Mouse (Mus musculus) heart, adult 18-20 months (tissue): Measurements from ENCODE around the gene Them7. TPM values are rescaled to one million over a fixed set of nuclear protein-coding genes. Genes with fewer than 3 reads are reported as not detected.
A peak's percentile ranks its signal among the peaks of the same experiment; 100 is the strongest.

Experiments used
- DNase-seq, 2 experiments: peaks; one replicate each; pipeline ENCODE4 v3.0.0; 2021 to 2022; ENCODE audit warnings: mixed read lengths in 1 of 2
- total RNA-seq, 2 experiments: library from RNA; stranded (reverse); gene quantifications; 2 replicates each; pipeline ENCODE4 v1.2.3; 2021

The Them7 gene
- total RNA-seq, 2 experiments from 2014 or later, result 2.0 to 3.3 TPM

DNA sequence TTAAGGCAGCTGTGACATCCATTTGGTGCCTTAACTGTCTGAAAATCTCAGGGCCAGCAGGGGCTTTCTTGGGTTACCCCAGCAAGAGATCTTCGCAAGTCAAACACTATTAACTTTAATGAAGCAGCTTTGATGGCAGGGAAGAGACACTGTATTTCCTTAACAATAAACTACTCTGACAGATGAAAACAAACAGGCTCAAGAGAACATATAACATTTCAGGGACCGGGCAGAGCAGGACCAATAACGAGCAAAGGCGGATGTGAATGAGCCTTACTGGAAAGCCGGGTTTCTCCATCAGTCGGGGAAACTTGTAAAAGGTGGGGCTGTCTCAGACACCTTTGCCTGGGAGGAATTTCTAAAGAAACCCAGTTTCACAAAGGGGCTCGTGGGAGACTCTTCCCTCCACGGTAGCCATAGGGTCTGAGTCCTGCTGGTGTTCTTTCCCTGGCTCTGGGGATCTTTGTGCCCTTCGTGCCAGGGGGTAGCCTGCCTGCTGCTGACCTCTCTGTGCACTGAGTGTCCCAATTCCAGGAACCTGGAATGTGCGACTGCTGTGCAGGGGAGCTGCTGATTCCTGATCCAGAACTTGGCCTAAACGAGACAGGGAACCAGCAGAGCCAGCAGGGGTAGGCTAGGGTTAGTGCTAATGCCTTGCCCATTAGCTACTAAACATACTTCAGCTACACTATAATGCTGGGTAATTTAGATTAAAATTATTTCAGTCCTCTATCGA, 11.4 kb downstream of the Them7 start:
- no peak for DNase-seq

DNA sequence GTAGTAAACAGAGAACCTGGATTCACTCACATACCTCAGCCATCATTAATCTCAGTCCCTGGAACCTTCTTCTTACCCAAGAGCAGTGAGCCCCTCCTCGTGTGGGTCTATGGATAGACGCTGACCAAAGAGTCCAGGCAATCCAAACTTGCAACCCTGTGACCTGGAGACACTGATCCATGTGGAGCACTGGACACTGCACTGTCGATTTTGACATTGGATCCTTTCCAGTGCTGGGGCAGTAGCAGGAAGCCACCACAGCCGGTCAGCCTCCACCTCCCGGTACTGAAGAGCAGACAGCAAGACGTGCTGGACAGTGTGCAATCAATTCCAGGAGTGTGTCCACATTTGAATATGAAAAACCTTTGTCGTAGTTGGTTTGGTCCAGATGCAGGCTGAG, 13.3 kb downstream of the Them7 start:
- no peak for DNase-seq

DNA sequence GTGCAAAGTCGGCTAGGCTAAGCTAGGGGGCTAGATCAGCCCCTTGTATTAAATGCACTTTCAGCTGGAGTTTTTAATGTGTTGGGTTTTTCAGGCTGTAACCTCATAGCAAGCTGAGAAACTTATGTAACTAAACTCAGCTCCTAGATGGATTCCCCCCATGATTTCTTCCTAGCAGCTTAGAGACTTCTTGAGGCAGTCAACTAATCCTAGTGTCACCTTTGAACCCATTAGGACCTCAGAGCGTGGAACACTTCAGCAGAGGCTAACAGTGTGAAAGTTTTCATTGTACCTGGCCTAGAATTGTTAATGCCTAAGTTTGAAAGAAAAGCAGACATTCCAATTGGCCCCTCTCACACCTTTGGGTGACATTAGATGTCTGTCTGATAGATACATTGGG, 13.7 kb downstream of the Them7 start:
- no peak for DNase-seq

DNA sequence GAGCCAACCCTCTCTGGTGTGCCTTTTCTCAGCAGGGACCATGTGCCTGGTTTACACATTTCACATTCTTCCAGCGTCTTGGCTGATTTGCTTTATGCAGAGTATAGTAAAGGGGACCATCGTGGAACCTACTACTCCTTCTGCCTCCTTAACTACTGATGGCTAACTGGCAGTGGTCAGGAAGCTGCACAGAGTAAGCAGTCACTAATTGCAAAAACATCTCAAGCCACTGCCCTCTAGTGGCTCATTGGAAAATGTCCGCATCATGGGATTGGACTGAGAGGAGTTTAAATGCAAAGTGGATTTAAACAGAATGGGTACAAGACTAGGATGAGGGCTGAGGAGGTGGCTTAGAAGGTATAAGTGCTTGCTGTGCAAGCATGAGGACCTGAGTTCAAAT, 14.7 kb downstream of the Them7 start:
- DNase-seq, result peak; percentile 9 to 39

DNA sequence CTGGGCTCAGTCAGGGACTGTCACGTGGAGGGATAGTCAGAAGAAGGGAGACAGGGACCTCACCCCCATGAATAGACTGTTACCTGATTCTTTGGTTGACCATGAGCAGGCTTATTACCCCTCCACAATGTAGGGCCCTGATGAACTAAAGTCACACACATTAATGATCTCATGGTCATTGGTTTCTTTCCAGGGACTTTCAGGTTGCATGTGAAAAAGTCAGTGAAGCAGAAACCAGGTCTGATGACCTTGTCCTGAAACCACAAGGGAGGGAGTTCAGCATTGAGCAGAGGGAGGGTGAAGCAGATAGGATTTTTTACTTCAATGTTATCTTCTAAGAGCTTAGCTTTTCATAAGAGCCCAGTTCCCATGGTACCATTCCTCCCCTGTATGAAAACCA, 16.5 kb downstream of the Them7 start:
- no peak for DNase-seq

DNA sequence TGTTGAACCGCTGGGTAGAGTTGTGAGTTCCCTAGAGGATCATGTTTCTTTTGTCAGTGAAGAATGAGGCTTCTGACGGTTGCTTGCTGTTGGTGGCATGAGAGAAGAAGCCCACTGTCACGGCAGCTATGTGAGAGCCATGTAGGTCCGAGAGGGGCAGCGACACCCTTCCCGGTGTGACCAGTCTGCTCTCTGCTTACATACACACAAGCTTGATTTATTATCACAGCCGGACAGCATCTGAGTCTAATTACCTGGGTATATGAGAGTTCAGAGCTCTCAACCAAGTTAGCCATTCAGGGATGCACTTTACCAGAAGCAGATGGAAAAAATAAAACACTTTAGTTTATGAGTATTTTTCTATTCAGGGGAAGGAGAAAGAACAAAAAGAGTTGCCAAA, 18.8 kb downstream of the Them7 start:
- no peak for DNase-seq

DNA sequence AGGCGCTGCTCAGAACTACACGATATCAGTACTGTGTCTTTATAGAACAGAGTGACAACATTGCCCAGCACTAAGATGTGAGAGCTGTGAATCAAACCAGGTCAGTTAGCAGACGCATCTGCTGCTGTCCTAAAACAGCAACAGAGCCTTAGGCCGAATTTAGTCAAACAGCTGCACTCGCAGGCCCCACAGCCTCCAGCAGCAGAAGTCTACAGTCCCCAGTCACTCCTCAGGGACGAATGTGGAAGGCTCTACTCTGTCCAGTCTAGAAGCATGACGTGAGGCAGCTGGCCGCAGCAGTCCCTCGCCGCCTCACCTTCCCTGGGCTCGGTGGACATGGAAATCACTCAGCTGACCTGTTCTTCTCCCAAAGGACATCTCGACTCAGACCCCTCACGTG, 20.6 kb downstream of the Them7 start:
- DNase-seq, result no peak

DNA sequence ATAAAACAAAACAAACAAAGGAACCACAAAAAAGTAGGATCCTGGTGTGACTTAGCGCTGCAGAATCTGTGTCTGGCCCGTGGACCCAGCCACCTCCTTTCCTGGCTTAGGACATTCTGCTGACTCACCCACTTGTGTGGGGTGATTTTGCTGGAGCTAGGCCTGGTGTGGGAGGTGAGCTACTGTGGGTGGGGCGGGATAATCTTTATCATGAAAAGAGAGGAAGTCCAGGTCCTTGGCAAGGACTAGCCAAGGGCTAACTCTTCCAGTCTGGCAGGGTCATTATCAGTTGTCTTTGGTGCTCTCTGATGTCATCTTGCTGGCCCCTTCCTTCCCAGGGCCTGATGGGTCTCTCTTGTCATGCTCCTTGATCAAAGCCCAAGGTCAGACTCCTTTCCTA, 27.9 kb downstream of the Them7 start:
- DNase-seq, result peak; percentile 39 to 52

DNA sequence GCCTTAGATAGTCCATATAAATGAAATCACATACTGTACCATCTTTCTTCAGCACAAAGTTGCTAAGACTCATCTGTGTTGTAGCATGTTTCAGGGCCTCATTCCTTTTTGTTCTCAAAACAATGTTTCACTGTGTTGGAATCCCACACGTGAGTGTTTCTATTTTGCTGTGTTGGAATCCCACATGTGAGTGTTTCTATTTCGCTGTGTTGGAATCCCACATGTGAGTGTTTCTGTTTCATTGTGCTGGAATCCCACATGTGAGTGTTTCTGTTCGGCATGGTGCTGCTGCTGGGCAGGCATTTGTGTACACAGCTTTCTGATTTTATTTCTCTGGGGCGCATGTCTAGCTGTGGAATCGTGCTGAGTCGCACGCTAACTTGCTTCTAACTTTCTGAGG, 28.7 kb downstream of the Them7 start:
- no peak for DNase-seq

DNA sequence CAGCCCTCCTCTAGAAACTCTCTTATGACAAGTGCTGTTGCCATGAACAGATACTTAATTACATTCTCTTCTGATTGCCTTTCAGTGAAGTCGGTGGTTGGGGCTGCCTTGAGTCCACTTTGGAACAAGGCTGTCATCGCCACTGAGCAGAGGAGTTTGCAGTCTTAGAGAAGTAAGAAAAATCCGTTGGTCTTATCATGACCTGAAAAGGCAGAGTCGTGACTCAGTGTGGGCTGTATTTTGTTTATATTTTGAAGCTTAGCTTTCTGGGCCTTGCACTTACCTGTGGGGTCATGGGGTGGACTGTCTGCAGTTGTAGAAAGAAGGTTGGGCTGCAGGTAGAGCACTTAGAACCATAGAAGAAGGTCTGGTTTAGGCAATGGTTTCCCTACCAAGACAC, 31.3 kb downstream of the Them7 start:
- no peak for DNase-seq

DNA sequence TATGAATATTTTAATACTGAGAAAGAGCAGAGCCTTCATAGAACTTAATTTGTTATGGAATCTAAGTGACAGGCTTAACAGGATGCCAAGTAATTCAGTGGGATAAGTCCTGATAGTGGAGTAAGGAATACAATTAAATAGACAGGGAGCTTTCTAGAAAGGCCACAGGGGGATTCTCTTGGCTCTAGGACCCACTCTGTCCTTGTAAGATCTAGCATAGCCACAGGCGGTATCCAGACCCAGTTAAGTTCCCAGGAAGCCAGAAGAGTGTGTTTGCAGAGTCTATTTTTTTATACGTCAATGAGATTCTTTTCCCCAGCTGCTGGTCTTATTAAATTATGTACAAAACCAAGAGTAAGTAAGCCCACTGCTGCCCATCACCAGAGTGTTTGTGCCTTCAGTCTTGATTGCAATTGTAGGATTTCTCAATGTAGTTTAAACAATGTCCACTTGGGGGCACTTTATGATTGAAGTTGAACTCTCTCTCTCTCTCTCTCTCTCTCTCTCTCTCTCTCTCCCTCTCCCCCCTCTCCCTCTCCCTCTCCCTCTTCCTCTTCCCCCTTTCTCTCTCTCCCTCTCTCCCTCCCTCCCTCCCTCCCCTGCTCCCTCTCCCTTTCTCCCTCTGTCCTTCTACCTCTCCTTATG, 32.4 kb downstream of the Them7 start:
- no peak for DNase-seq

DNA sequence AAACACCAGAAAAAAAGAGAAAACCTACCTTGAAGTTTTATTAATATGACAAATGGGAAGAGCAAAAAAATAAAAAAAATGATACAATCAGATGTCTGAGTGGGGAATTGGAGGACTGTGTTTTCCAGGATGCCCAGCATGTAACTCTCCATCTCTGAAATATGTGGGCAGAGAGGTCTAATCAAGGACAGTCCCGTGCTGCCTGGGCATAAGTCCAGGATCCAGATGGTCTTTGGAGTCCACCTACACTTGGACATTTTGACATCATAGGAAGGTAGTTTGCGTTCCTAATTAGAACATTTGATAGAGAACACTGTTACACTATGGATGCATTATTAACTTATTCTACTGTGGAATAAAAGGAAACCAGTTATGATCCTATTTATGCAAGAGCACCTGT, 33.3 kb downstream of the Them7 start:
- DNase-seq, result no peak

DNA sequence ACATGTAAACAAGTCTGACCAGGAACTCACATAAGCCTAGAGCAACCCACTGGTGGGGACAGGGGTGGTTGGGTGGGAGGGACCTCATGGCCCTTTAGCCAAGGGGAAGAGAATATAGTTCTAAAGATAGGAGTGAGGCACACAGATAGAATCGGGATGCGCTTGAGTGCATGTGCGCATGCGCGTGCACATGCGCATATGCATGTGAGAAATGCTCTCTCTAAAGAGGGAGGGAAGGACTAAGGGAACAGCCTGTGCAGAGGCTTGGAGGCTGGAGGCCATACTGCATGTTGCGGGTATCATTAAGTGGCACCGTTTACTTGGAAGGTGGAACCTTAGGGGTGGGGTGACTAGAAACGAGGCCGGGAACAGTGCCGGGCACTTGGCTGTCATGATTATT, 37.2 kb downstream of the Them7 start:
- DNase-seq, result no peak

DNA sequence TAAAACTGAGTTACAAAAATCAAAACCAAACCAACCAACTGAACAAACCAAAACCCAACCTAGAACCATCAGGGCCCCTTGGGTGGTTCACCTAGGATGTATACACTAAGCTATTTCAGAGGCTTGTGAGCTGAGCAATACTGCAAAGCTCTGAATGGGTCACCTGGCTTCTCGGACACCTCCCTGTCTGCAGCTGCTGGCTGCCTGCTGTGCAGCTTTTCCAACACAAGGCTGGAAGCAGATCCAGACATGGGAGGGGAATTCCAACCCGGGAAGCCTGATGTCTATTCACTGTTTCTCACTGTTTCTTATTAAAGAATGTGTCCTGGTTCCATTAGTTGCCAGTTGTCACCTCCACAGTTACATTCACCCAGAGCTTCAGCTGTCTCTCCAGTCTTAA, 39.1 kb downstream of the Them7 start:
- DNase-seq, result no peak

DNA sequence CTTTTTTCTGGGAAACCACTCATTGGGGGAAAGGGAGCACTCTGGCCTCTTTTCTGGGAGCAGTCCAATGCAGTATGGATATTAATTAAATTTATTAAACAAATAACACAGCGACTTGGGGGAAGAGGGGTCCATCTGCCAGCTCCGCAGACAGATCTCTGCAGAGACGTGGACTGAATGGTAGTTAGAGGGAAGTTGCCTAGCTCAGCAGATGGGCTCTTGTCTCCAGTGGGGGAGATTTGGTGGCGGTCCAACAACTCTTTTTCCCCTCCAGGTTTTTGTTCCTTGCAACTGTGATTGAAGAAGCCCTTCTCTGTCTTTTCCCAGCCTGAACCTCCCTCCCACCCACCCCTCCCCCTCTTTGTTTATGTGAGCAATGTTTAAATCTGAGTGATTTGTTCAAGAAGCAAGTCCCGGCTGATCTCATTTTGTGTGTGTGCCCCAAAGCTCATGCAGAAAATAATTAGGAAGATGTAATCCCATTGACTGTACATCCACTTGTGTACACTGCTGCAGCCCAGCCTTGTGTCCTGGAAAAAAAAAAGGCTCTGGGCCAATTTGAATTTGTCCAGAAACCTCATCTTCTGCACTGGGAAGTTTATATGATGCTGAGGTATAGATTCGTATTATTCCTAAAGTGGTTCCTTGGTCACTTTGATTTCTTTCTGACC, 58.4 kb downstream of the Them7 start:
- no peak for DNase-seq

DNA sequence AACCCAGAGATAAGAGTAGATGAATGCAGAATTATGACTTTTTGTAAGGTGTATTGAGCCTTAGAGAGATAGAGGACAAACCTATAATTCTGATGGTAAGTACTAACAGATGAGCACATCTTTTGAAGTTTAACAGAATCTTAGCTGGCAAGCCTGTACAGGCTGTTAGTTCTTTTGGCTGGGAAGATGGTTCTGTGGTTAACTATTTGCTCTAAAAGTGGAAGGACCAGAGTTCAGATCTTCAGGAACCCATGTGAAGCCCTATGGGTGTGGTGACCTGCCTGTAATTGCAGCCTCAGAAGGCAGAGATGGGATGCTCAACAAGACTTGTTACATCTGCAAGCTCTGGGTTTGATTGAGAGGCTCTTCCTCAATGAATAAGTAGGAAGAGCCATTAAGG, 59.7 kb downstream of the Them7 start:
- DNase-seq, result no peak

DNA sequence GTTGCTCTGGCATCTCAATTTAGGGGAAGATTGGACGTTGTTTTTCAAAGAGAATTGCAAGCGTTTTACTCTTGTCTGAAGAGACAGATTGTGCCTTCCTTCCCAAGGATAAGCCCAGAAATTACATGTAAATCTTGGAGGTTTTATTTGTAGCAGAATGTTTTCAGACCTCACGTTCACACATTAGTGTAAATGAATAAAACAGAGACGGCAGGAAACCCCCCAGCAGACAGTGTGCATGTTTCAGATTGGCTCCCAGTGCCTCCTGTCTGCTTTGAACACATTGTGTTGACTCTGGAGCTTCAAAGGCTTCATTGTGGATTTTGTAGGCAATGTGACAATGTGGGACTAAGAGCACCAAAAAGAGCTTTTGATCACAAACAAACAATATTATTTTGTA, 60.7 kb downstream of the Them7 start:
- no peak for DNase-seq

DNA sequence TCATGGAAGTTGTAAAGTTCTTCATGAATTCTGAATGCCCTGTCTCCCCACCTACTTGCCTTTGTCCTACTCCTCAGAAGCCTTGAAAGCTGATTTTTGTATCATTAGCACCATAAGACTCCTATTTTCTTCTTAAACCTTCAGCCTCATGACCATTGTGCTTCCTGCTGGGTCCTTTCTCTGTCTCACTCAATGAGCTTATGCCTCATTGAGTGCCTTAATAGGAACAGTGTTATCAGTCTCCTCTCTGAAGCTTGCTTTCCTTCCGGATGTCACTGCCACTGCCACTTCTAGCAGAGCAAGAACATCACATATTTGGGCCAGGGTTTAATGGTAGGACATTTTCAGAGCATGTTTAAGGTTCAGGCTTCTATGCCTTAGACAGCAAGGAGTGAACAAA, 71.7 kb downstream of the Them7 start:
- no peak for DNase-seq

DNA sequence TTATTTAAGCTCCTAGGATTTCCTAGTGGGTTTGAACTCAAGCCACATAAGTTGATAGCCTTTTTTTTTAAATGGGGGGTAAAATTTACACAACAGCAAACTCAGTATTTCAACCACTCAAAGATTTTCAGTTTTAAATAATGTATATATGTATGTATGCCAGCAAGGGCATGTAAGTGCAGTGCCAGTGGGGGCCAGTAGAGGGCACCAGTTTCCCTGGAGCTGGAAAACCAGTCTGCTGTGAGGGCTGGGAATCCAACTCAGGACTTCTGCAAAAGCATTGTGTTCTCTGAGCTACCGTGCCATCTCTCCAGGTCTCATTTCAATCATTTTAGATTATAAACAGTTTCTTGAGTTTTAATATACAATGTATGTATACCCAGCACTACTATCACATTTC, 74.8 kb downstream of the Them7 start:
- no peak for DNase-seq

DNA sequence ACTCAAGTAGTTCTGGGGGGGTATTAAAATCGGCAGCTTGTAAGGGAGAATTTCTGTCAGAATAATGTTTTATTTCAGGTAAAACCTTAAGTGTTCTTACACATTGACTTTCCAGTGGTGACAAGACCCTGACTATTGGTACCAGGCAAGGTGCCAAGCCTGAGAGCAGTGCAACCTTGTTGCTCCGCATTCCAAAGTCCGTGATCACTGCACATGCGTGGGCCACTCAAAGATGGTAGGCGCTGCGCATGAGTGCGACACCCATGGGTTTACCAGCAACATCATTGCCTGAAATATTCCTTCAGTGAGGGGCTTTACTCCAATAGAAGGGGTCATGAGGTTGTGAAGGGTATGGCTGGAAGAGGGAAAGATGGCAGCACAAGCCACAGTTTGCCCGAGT, 77.0 kb downstream of the Them7 start:
- DNase-seq, result no peak

DNA sequence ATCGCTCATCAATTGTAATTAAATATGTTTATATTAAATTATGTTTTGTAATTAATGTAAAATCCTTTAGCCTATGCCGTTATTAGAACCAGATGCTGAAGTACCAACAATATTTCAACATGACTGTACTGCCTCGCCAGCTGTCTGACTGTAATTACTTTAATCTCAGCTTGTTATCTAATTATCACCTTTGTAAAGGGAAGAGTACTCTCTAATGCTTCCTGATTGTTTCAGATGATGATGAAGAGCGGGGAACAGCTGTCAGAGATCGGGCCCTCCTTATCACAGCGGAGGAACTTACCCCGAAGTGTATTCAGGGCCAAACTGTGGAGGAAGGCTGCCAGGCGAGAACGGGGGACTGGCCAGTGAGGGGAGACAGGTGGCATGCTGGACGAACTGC, 77.4 kb downstream of the Them7 start:
- no peak for DNase-seq

DNA sequence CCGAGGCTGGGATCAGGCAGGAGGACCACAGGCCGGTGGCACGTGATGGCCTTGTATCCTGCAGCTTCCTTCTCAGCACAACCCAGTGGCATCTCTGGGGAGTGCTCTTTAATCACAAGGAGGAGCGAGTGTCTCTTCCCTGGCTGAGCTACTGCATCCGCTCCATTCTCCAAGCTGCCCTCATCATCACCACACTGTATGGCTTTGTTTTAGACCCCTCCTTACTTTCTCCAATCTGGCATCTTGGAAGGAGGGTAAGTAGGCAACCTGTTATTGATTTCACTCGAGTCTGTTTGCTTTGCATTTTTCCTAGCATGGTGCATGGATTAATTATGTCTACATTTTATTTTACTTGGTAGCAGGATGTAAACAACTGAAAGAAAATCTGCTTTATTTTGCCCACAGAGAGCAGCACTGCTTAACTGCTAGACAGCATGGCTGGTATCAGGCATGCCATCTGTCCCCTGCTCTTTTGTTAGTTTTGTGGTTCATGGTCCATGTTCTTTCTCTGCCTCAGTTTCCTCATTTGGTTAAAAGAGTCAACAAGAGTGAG, 79.9 kb downstream of the Them7 start:
- DNase-seq, result no peak

DNA sequence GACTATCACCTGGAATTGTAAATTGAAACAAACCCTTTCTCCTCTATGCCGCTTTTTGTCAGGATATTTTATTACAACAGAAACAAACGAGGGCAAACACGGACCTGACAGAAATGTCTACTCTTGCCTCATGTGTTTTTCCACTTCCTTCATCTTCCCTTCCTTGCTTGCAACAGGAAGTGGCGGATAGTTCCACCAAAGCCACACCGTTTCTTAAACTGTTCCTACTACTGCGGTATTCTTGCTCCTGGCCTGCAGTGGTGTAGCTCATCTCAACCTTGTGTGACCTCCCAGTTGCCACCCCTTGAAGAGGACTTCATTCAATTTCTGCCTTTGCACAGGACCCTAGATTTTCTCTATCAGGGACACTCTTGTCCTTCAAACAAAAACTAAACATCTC, 81.8 kb downstream of the Them7 start:
- DNase-seq, result no peak

DNA sequence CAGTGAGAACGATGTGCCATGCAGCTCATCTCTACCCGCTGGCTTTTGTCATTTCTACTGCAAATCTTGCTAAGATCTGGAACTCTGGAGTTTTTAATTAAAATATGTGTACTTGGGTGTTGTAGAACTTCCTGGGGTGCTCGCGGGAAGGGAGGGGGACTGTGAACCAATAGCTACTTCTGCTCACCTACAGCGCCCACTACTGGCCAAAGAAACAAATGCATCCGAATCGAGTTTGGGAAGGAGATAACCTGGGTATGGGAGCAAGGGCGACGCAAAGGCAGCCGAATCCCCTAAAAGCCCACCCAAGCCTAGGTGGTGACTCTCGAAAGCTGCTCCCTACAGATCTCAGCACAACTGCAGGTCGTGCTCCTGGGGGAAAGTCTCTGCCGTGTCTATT, 87.3 kb downstream of the Them7 start:
- DNase-seq, result no peak
